Mouse (Mus musculus) yolk sac, embryonic 10.5 days (tissue): ENCODE data around the gene Kif3b.
"Not testable (repeated sequence)": the region's sequence is repeated elsewhere in the genome, so short reads cannot be mapped to it uniquely, and the experiment has no call there.

Experiments
- DNase-seq: peaks from one replicate; pipeline ENCODE4 v3.0.0-alpha.2; 2017; ENCODE audit warnings: low spot score

Kif3b gene

GRCm38 (mm10) chr2:153346221-153347182 is 55.3 kb downstream of the Kif3b start:
- DNase-seq = peak; percentile 91

GRCm38 (mm10) chr2:153347183-153347781 is 56.1 kb downstream of the Kif3b start:
- peak; percentile 45 for DNase-seq

- DNase-seq = no peak
Observed at GRCm38 (mm10) chr2:153348100-153348831, 57.1 kb downstream of the Kif3b start.

- peak; percentile 73 for DNase-seq
Observed at GRCm38 (mm10) chr2:153350552-153351181, 59.5 kb downstream of the Kif3b start.

GRCm38 (mm10) chr2:153354648-153355047 is 63.4 kb downstream of the Kif3b start:
- DNase-seq = no peak

- no peak for DNase-seq
Observed at GRCm38 (mm10) chr2:153356784-153357183, 65.6 kb downstream of the Kif3b start.

GRCm38 (mm10) chr2:153361101-153361710 is 70.0 kb downstream of the Kif3b start:
- no peak for DNase-seq

GRCm38 (mm10) chr2:153364531-153364930 is 73.3 kb downstream of the Kif3b start:
- DNase-seq = not testable (repeated sequence)

GRCm38 (mm10) chr2:153370871-153371270 is 79.7 kb downstream of the Kif3b start:
- DNase-seq = no peak

GRCm38 (mm10) chr2:153375380-153375779 is 84.2 kb downstream of the Kif3b start:
- no peak for DNase-seq

GRCm38 (mm10) chr2:153380479-153380878 is 89.3 kb downstream of the Kif3b start:
- DNase-seq = no peak
